In genomic region chr6:55367126-55367525, GRCm38 (mm10) we compare ENCODE assay signal across 22 mouse cellular contexts. TPM values are rescaled to one million over a fixed set of nuclear protein-coding genes. Genes with fewer than 3 reads are reported as not detected.
DNase-seq lines count a peak whose midpoint lies in the region; ATAC-seq and TF ChIP-seq lines count a peak whose summit lies in the region.
"Had no signal": no experiment of that assay in that cellular context is flagged by ENCODE, and none has a peak within 500 bp of the region (broad histone marks: within the 10 kb centered on the region; RNA-seq: fewer than 3 reads in every experiment).

No protein-coding gene starts in this region.

- no peaks in the 10 kb centered on the region for H3K27me3 ChIP-seq in stomach, embryonic 15.5 days (replicated peaks)
- no peaks in the 10 kb centered on the region for H3K27me3 ChIP-seq in stomach, postnatal 0 days (ENCODE audit: control insufficient read depth, insufficient read depth, low read length)
- no peaks in the 10 kb centered on the region for H3K27me3 ChIP-seq in liver, embryonic 12.5 days (replicated peaks)
- H3K27me3 ChIP-seq in liver, embryonic 16.5 days (ENCODE audit: control insufficient read depth, insufficient read depth, low read depth, low read length), result no peaks in the 10 kb centered on the region
- no peaks in the 10 kb centered on the region for H3K27me3 ChIP-seq in intestine, embryonic 16.5 days (replicated peaks; ENCODE audit: control insufficient read depth, insufficient read depth, low read length)
- H3K27me3 ChIP-seq: embryonic facial prominence, embryonic 12.5 days; forebrain, embryonic 13.5 days; Patski had no signal

- no peaks in the 10 kb centered on the region for H3K9me3 ChIP-seq in stomach, embryonic 15.5 days
- no peaks in the 10 kb centered on the region; the same call in 1 of the 2 replicates for H3K9me3 ChIP-seq in stomach, postnatal 0 days (ENCODE audit: control insufficient read depth, low read length)
- H3K9me3 ChIP-seq in liver, embryonic 12.5 days (replicated peaks), result peaks cover 7% of the 10 kb centered on the region; the same call in 1 of the 2 replicates
- peaks cover 6% of the 10 kb centered on the region; the same call in 1 of the 2 replicates for H3K9me3 ChIP-seq in liver, embryonic 16.5 days (replicated peaks; ENCODE audit: control insufficient read depth, low read length)
- H3K9me3 ChIP-seq in intestine, embryonic 16.5 days (ENCODE audit: control insufficient read depth, low read length), result no peaks in the 10 kb centered on the region
- H3K9me3 ChIP-seq: embryonic facial prominence, embryonic 12.5 days; forebrain, embryonic 13.5 days; heart, embryonic 10.5 days had no signal

- TF ChIP-seq EP300 in stomach, postnatal 0 days (optimal IDR thresholded peaks at IDR 0.05), result no peak

- no peaks in the 10 kb centered on the region for H3K36me3 ChIP-seq in stomach, embryonic 15.5 days
- H3K36me3 ChIP-seq in stomach, postnatal 0 days (ENCODE audit: control insufficient read depth, insufficient read depth, low read length), result no peaks in the 10 kb centered on the region
- H3K36me3 ChIP-seq in liver, embryonic 12.5 days, result no peaks in the 10 kb centered on the region
- H3K36me3 ChIP-seq in liver, embryonic 16.5 days (ENCODE audit: control insufficient read depth, insufficient read depth), result no peaks in the 10 kb centered on the region
- no peaks in the 10 kb centered on the region for H3K36me3 ChIP-seq in intestine, embryonic 16.5 days (ENCODE audit: control insufficient read depth, insufficient read depth, low read length)
- H3K36me3 ChIP-seq: embryonic facial prominence, embryonic 12.5 days; heart, embryonic 10.5 days had no signal

- no peak overlapping the region for H3K4me2 ChIP-seq in stomach, embryonic 15.5 days
- H3K4me2 ChIP-seq in stomach, postnatal 0 days (replicated peaks; ENCODE audit: low read depth), result no peak overlapping the region
- no peak overlapping the region for H3K4me2 ChIP-seq in liver, embryonic 12.5 days
- H3K4me2 ChIP-seq in liver, embryonic 16.5 days (ENCODE audit: low read depth, low read length), result no peak overlapping the region
- H3K4me2 ChIP-seq in intestine, embryonic 16.5 days (ENCODE audit: low read depth, low read length), result no peak overlapping the region
- H3K4me2 ChIP-seq: embryonic facial prominence, embryonic 12.5 days; forebrain, embryonic 13.5 days; hindbrain, embryonic 14.5 days had no signal

- no peak overlapping the region for H3K9ac ChIP-seq in stomach, embryonic 15.5 days
- no peak overlapping the region for H3K9ac ChIP-seq in stomach, postnatal 0 days (ENCODE audit: low read length)
- H3K9ac ChIP-seq in liver, embryonic 12.5 days, result no peak overlapping the region
- H3K9ac ChIP-seq in liver, embryonic 16.5 days (ENCODE audit: low read depth, low read length), result no peak overlapping the region
- no peak overlapping the region for H3K9ac ChIP-seq in intestine, embryonic 16.5 days (ENCODE audit: low read depth, low read length)
- H3K9ac ChIP-seq: embryonic facial prominence, embryonic 12.5 days; forebrain, embryonic 13.5 days; forebrain, postnatal 0 days; hindbrain, embryonic 14.5 days had no signal

- no peak overlapping the region for H3K4me3 ChIP-seq in stomach, embryonic 15.5 days (replicated peaks)
- no peak overlapping the region for H3K4me3 ChIP-seq in stomach, postnatal 0 days (ENCODE audit: low read depth, low read length)
- H3K4me3 ChIP-seq in liver, embryonic 12.5 days, result no peak overlapping the region
- H3K4me3 ChIP-seq in liver, embryonic 16.5 days (ENCODE audit: low read depth, low read length), result no peak overlapping the region
- H3K4me3 ChIP-seq in intestine, embryonic 16.5 days (ENCODE audit: low read length), result no peak overlapping the region
- H3K4me3 ChIP-seq: embryonic facial prominence, embryonic 12.5 days; forebrain, embryonic 13.5 days; heart, embryonic 10.5 days had no signal

- H3K4me1 ChIP-seq in stomach, embryonic 15.5 days, result no peaks in the 10 kb centered on the region
- H3K4me1 ChIP-seq in stomach, postnatal 0 days (replicated peaks; ENCODE audit: control insufficient read depth, insufficient read depth), result no peaks in the 10 kb centered on the region
- peaks cover 77% of the 10 kb centered on the region for H3K4me1 ChIP-seq in liver, embryonic 12.5 days
- peaks cover 33% of the 10 kb centered on the region for H3K4me1 ChIP-seq in liver, embryonic 16.5 days (ENCODE audit: control insufficient read depth, low read depth, low read length)
- no peaks in the 10 kb centered on the region for H3K4me1 ChIP-seq in intestine, embryonic 16.5 days (ENCODE audit: control insufficient read depth, insufficient read depth, low read length)
- H3K4me1 ChIP-seq: embryonic facial prominence, embryonic 12.5 days; forebrain, embryonic 13.5 days; heart, embryonic 10.5 days had no signal

- no peak for DNase-seq in stomach, postnatal 0 days (ENCODE audit: low spot score)
- no peak for DNase-seq in right cerebral cortex, postnatal 14 days
- no peak for DNase-seq in kidney, adult 8-10 months
- DNase-seq: adrenal gland, postnatal 14 days; cerebellum, adult 11-12 months; cerebellum, adult 9-10 months; cerebellum, postnatal 25 days; forebrain, postnatal 0 days; gastrocnemius, postnatal 36 days; heart, adult 18-20 months; heart, postnatal 10 days had no signal

- H3K27ac ChIP-seq in stomach, embryonic 15.5 days, result no peak overlapping the region
- H3K27ac ChIP-seq in stomach, postnatal 0 days (replicated peaks), result no peak overlapping the region
- H3K27ac ChIP-seq in liver, embryonic 12.5 days, result peak overlapping the region; percentile 75
- peak overlapping the region; percentile 62 for H3K27ac ChIP-seq in liver, embryonic 16.5 days (ENCODE audit: low read length)
- no peak overlapping the region for H3K27ac ChIP-seq in intestine, embryonic 16.5 days (ENCODE audit: low read length)
- H3K27ac ChIP-seq: embryonic facial prominence, embryonic 12.5 days; forebrain, embryonic 13.5 days; heart, embryonic 10.5 days; hindbrain, embryonic 14.5 days had no signal

- no peak for TF ChIP-seq CTCF in stomach, postnatal 0 days (IDR thresholded peaks at IDR 0.05; ENCODE audit: low read depth)

- peak; percentile 53; the same call in 1 of the 2 replicates for ATAC-seq in stomach, embryonic 15.5 days (ENCODE audit: insufficient read depth, low FRiP score, low read depth)
- no peak for ATAC-seq in stomach, postnatal 0 days (ENCODE audit: low FRiP score, low TSS enrichment)
- ATAC-seq in liver, embryonic 12.5 days, result peak; percentile 89
- peak; percentile 85 for ATAC-seq in liver, embryonic 16.5 days (ENCODE audit: low read depth)
- ATAC-seq in intestine, embryonic 16.5 days, result no peak
- ATAC-seq: activated CD4-positive, CD25-positive, alpha-beta regulatory T cell, adult 4 months; forebrain, embryonic 13.5 days; forebrain, postnatal 0 days; Patski had no signal

RNA-seq across cellular contexts. Expression of gene Ghrhr, which starts 9.0 kb away (rescaled TPM):
- polyA plus RNA-seq in stomach, embryonic 15.5 days (2015; fragmentation: Nextera tagmentation; extraction: Ambion mirVana), result 0.15 TPM in 1 of 2 replicates, not detected in the other
- not detected in 2 replicates for polyA plus RNA-seq in stomach, postnatal 0 days (2015; fragmentation: Nextera tagmentation; extraction: Ambion mirVana)
- polyA plus RNA-seq in liver, embryonic 12.5 days (2016; fragmentation: Nextera tagmentation; extraction: Ambion mirVana), result not detected in 2 replicates
- polyA plus RNA-seq in liver, embryonic 16.5 days (2015; fragmentation: Nextera tagmentation; extraction: Ambion mirVana), result not detected in 2 replicates
- 0.32 and 0.46 TPM in 2 replicates for polyA plus RNA-seq in intestine, embryonic 16.5 days (2015; fragmentation: Nextera tagmentation; extraction: Ambion mirVana)
- polyA plus RNA-seq: activated CD4-positive, CD25-positive, alpha-beta regulatory T cell, adult 4 months; embryonic facial prominence, embryonic 12.5 days; forebrain, embryonic 13.5 days; forebrain, postnatal 0 days; heart, embryonic 10.5 days; heart, embryonic 14.5 days; hindbrain, embryonic 14.5 days had no signal

RNA-seq across cellular contexts. Expression of gene Aqp1, which starts 30.9 kb away (rescaled TPM):
- polyA plus RNA-seq in stomach, embryonic 15.5 days (2015; fragmentation: Nextera tagmentation; extraction: Ambion mirVana), result 18.7 and 22.8 TPM in 2 replicates
- 15.3 and 16.2 TPM in 2 replicates for polyA plus RNA-seq in stomach, postnatal 0 days (2015; fragmentation: Nextera tagmentation; extraction: Ambion mirVana)
- polyA plus RNA-seq in liver, embryonic 12.5 days (2016; fragmentation: Nextera tagmentation; extraction: Ambion mirVana), result 29.1 and 29.5 TPM in 2 replicates
- polyA plus RNA-seq in liver, embryonic 16.5 days (2015; fragmentation: Nextera tagmentation; extraction: Ambion mirVana), result 75.9 and 78.9 TPM in 2 replicates
- 21.8 and 23.2 TPM in 2 replicates for polyA plus RNA-seq in intestine, embryonic 16.5 days (2015; fragmentation: Nextera tagmentation; extraction: Ambion mirVana)

Comparison
In these comparisons a context has a peak if more than half of its experiments do, and no peak if none do; other contexts are left out.
1. ATAC-seq: peak in stomach, embryonic 15.5 days (single experiment), liver, embryonic 12.5 days (single experiment) and liver, embryonic 16.5 days (single experiment); none in stomach, postnatal 0 days (single experiment) and intestine, embryonic 16.5 days (single experiment).
2. H3K27ac ChIP-seq: peak in liver, embryonic 12.5 days (single experiment) and liver, embryonic 16.5 days (single experiment); none in stomach, embryonic 15.5 days (single experiment), stomach, postnatal 0 days (single experiment) and intestine, embryonic 16.5 days (single experiment).